Mouse (Mus musculus): ENCODE data around the gene Dusp28. TPM values are rescaled to one million over a fixed set of nuclear protein-coding genes. Genes with fewer than 3 reads are reported as not detected.

Dusp28 gene
- polyA plus RNA-seq, 1 experiment from 2014 or later: 18.3 TPM

DNA sequence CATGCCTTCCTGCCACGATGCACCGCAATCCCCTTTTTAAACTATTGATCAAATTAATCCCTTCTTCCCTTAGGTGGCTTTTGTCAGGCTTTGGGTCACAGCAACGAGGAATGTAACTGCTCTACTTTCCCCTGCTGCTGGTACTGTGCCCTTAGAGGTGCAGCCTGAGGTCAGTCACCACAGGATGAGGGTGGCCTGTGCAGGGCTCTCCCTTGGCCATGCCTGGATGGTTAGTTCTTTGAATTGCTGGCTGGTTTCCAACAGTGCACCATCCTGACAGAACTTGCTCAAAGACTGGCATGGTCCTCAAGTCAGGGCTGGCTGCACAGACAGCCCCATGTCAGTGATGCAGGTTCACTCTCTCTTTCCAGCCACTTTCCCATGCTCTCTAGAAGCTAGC lies 32.8 kb upstream of the Dusp28 start:
- TF ChIP-seq EP300 (IDR thresholded peaks at IDR 0.05) (no peak), CTCF (IDR thresholded peaks at IDR 0.05) (no peak)
- H3K4me1 ChIP-seq (ENCODE audit: insufficient read depth, low read depth, low read length): no peaks in the 10 kb centered on the region
- no peak overlapping the region for H3K4me3 ChIP-seq (ENCODE audit: low read depth, low read length)
- H3K27ac ChIP-seq (ENCODE audit: low read length): no peak overlapping the region
- no peak overlapping the region for H3K4me2 ChIP-seq (replicated peaks; ENCODE audit: low read depth, low read length)
- H3K9ac ChIP-seq (replicated peaks; ENCODE audit: low read depth): no peak overlapping the region
- WGBS: 82% methylated on average over 3 of the region's 3 CpGs
- H3K36me3 ChIP-seq (ENCODE audit: insufficient read depth, low read length): no peaks in the 10 kb centered on the region
- no peaks in the 10 kb centered on the region for H3K27me3 ChIP-seq (replicated peaks; ENCODE audit: insufficient read depth, low read length)
- DNase-seq (ENCODE audit: low spot score) (no peak), ATAC-seq (no peak)
- H3K9me3 ChIP-seq (ENCODE audit: low read length): no peaks in the 10 kb centered on the region

DNA sequence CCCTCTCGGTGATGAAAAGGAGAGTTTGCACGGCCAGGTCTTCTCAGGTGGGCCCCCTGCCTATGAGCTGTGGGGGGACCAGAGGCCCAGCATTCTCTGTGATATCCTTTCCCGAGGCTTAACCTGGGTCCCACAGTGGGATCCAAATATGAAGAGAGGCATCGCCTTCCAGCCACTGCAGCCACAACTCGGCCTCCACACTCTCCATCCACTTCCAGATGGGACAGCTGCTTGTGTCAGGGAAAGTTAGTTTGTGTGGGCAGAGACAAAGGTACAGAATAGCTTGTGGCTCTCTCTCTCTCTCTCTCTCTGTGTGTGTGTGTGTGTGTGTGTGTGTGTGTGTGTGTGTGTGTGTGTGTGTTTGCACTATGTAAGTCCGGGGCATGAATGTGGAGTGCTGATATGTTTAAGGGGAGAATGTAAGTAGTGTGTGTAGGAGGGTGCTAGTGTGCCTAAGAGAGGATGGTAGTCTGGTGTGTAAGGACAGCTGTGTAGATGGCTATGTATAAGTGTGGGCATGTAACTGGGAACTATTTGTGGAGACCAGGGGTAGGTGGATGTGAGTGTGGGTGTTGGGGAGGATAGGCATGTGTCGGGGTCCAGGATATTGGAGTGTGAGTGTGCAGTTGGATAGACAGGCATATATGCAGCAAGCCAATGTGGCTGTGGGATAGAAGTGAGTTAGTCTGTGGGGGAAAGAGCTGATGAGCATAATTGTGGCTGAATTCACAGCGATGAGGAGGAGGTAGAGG lies 31.2 kb upstream of the Dusp28 start:
- Histone ChIP-seq H3K4me1 (ENCODE audit: insufficient read depth, low read depth, low read length) (no peaks in the 10 kb centered on the region), H3K9ac (replicated peaks; ENCODE audit: low read depth) (no peak overlapping the region), H3K27me3 (replicated peaks; ENCODE audit: insufficient read depth, low read length) (no peaks in the 10 kb centered on the region), H3K27ac (ENCODE audit: low read length) (no peak overlapping the region), H3K4me3 (ENCODE audit: low read depth, low read length) (no peak overlapping the region), H3K4me2 (replicated peaks; ENCODE audit: low read depth, low read length) (no peak overlapping the region), H3K9me3 (ENCODE audit: low read length) (no peaks in the 10 kb centered on the region), H3K36me3 (ENCODE audit: insufficient read depth, low read length) (no peaks in the 10 kb centered on the region)
- DNase-seq (ENCODE audit: low spot score) (no peak), ATAC-seq (no peak)
- 62% methylated on average over 8 of the region's 8 CpGs for WGBS
- TF ChIP-seq CTCF (IDR thresholded peaks at IDR 0.05) (no peak), EP300 (IDR thresholded peaks at IDR 0.05) (no peak)

DNA sequence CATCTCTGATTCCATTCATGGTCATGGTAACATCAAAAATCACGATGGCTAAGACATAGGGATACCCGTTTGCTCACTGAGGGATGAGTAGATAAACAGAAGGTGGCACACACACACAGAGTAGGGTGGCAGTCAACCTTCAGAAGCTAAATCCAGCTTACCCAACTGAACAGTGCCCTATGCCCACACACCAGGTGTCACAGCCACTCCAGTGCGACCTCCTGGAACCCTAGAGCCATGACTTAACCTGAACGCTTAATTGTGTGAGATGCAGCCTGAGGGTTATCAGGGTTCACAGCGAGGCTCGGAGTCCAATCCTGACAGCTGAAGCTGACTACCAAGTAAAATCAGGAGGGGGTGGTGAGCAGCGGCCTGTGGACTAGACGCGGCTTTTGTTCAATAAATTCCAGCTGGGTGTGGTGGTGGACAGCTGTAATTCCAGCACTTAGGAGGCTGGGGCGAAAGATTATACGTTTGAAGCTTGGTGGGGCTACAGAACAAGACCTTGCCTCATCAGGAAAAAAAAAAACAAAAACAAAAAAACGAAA lies 29.3 kb upstream of the Dusp28 start:
- DNase-seq (ENCODE audit: low spot score) (no peak), ATAC-seq (no peak)
- no peaks in the 10 kb centered on the region for H3K36me3 ChIP-seq (ENCODE audit: insufficient read depth, low read length)
- 63% methylated on average over 12 of the region's 12 CpGs for WGBS
- TF ChIP-seq EP300 (IDR thresholded peaks at IDR 0.05) (no peak), CTCF (IDR thresholded peaks at IDR 0.05) (no peak)
- no peaks in the 10 kb centered on the region for H3K4me1 ChIP-seq (ENCODE audit: insufficient read depth, low read depth, low read length)
- no peak overlapping the region for H3K4me2 ChIP-seq (replicated peaks; ENCODE audit: low read depth, low read length)
- H3K27ac ChIP-seq (ENCODE audit: low read length): no peak overlapping the region
- H3K27me3 ChIP-seq (replicated peaks; ENCODE audit: insufficient read depth, low read length): no peaks in the 10 kb centered on the region
- H3K4me3 ChIP-seq (ENCODE audit: low read depth, low read length): no peak overlapping the region
- H3K9me3 ChIP-seq (ENCODE audit: low read length): no peaks in the 10 kb centered on the region
- no peak overlapping the region for H3K9ac ChIP-seq (replicated peaks; ENCODE audit: low read depth)

DNA sequence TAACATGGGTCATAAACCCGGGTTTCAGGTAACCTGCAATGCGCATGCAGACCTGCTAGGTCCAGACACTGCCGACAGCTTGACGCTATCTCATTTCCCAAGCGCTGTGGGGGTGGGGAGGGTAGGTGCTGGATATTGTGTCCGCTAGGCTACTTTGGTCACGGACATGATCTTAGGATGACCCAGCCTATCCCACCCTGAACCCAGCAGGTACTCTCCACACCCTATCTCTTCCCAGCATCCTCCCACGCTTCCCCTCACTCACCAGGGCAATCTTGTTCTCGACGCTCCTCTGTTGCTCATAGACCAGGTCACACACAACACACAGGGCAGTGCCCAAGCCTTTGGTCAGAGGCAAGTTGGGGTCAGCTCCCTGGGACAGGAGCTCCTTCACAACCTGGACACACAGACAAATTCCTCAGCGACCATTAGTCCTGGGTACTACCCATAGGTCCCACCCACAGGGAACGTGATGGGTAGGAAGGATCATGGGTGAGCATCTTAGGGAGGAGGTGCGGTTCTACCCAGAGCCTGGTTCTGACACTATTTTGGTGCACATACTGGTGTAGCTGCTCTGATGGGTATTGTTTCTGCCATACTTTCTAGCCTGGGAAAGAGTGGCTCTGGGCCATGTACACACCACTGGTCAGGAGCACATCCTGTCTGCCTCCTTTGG lies 28.6 kb upstream of the Dusp28 start:
- Histone ChIP-seq H3K27ac (ENCODE audit: low read length) (no peak overlapping the region), H3K4me1 (ENCODE audit: insufficient read depth, low read depth, low read length) (no peaks in the 10 kb centered on the region), H3K4me2 (replicated peaks; ENCODE audit: low read depth, low read length) (no peak overlapping the region), H3K4me3 (ENCODE audit: low read depth, low read length) (no peak overlapping the region), H3K36me3 (ENCODE audit: insufficient read depth, low read length) (no peaks in the 10 kb centered on the region), H3K27me3 (replicated peaks; ENCODE audit: insufficient read depth, low read length) (no peaks in the 10 kb centered on the region), H3K9me3 (ENCODE audit: low read length) (no peaks in the 10 kb centered on the region), H3K9ac (replicated peaks; ENCODE audit: low read depth) (no peak overlapping the region)
- no peak for TF ChIP-seq CTCF (IDR thresholded peaks at IDR 0.05)
- WGBS: 83% methylated on average over 13 of the region's 13 CpGs
- DNase-seq (ENCODE audit: low spot score): no peak
- ATAC-seq: no peak

DNA sequence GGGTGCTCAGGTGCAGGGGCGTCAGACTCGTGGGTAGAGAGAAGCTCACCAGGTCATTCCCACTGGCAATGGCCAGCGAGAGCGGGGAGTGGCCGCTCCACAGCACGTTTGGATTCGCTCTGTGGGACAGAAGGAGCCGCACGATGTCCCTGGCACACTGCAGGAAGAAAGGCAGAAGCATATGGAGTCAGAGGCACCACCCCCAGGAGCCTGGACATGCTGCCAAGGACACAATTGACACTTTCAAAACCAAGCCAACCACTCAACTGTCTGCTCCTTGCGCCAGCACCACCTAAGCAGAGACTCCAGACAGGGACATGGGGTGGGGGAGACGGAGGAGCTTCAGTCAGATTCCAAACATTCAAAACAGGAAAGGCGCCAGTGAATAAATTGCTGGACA lies 27.5 kb upstream of the Dusp28 start:
- TF ChIP-seq EP300 (IDR thresholded peaks at IDR 0.05): no peak
- TF ChIP-seq CTCF (IDR thresholded peaks at IDR 0.05): no peak
- Histone ChIP-seq H3K36me3 (ENCODE audit: insufficient read depth, low read length) (no peaks in the 10 kb centered on the region), H3K27me3 (replicated peaks; ENCODE audit: insufficient read depth, low read length) (no peaks in the 10 kb centered on the region), H3K4me2 (replicated peaks; ENCODE audit: low read depth, low read length) (no peak overlapping the region), H3K4me1 (ENCODE audit: insufficient read depth, low read depth, low read length) (no peaks in the 10 kb centered on the region), H3K4me3 (ENCODE audit: low read depth, low read length) (no peak overlapping the region), H3K9me3 (ENCODE audit: low read length) (no peaks in the 10 kb centered on the region), H3K27ac (ENCODE audit: low read length) (no peak overlapping the region), H3K9ac (replicated peaks; ENCODE audit: low read depth) (no peak overlapping the region)
- 70% methylated on average over 12 of the region's 12 CpGs for WGBS
- DNase-seq (ENCODE audit: low spot score) (no peak), ATAC-seq (peak; percentile 37)

DNA sequence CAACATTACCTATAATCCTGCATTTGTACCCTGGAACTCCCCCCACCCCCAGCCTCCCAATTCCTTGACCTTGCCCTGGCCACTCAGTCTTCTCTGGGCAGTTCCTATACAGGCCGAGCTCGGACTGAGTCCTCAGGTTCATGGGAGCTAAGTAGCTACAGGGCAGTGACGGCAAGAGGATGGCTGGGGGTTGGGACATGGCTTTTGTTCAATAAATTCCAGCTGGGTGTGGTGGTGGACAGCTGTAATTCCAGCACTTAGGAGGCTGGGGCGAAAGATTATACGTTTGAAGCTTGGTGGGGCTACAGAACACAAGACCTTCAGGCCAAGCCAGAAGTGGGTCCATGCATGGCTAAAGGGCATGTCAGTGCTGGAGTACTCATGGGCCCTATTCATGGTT lies 26.7 kb upstream of the Dusp28 start:
- no peak for DNase-seq (ENCODE audit: low spot score)
- no peaks in the 10 kb centered on the region for H3K36me3 ChIP-seq (ENCODE audit: insufficient read depth, low read length)

More for the DNA sequence above, 26.7 kb upstream of the Dusp28 start:
- H3K4me3 ChIP-seq (ENCODE audit: low read depth, low read length): no peak overlapping the region
- no peak for ATAC-seq
- no peak overlapping the region for H3K4me2 ChIP-seq (replicated peaks; ENCODE audit: low read depth, low read length)
- no peaks in the 10 kb centered on the region for H3K27me3 ChIP-seq (replicated peaks; ENCODE audit: insufficient read depth, low read length)
- TF ChIP-seq CTCF (IDR thresholded peaks at IDR 0.05) (no peak), EP300 (IDR thresholded peaks at IDR 0.05) (no peak)
- WGBS: 77% methylated on average over 5 of the region's 5 CpGs
- H3K27ac ChIP-seq (ENCODE audit: low read length): no peak overlapping the region
- no peaks in the 10 kb centered on the region for H3K9me3 ChIP-seq (ENCODE audit: low read length)
- H3K9ac ChIP-seq (replicated peaks; ENCODE audit: low read depth): no peak overlapping the region
- no peaks in the 10 kb centered on the region for H3K4me1 ChIP-seq (ENCODE audit: insufficient read depth, low read depth, low read length)

All from lung, postnatal 0 days (tissue).